Mouse (Mus musculus): ENCODE data around the gene Tmem235. TPM values are rescaled to one million over a fixed set of nuclear protein-coding genes. Genes with fewer than 3 reads are reported as not detected.

Gene Tmem235
- total and polyA plus RNA-seq, 3 experiments, result not detected

GRCm38 (mm10) chr11:117878892-117879291 is 18.3 kb downstream of the Tmem235 start:
- H3K4me3 ChIP-seq, result no peak overlapping the region
- no peaks in the 10 kb centered on the region for H3K27me3 ChIP-seq (ENCODE audit: control insufficient read depth, insufficient read depth, low read length)
- intact Hi-C loops (cut with DNase I), result no loop called here
- WGBS, result 56% methylated on average over 8 of the region's 8 CpGs
- DNase-seq, result no peak
- peaks cover 11% of the 10 kb centered on the region for H3K4me1 ChIP-seq (ENCODE audit: control insufficient read depth, insufficient read depth, low read length)
- no peak overlapping the region for H3K27ac ChIP-seq
- H3K9ac ChIP-seq (ENCODE audit: low read depth, low read length), result no peak overlapping the region
- H3K79me2 ChIP-seq (replicated peaks; ENCODE audit: control insufficient read depth, insufficient read depth, low read length), result no peaks in the 10 kb centered on the region
- TF ChIP-seq EP300 (IDR thresholded peaks at IDR 0.05; ENCODE audit: insufficient read depth, low read depth, low read length) (no peak), CTCF (IDR thresholded peaks at IDR 0.05) (no peak), POLR2A (IDR thresholded peaks at IDR 0.05; ENCODE audit: insufficient read depth, low read depth, low read length) (no peak)
- H3K36me3 ChIP-seq (ENCODE audit: control insufficient read depth, insufficient read depth, low read length), result no peaks in the 10 kb centered on the region

DNA sequence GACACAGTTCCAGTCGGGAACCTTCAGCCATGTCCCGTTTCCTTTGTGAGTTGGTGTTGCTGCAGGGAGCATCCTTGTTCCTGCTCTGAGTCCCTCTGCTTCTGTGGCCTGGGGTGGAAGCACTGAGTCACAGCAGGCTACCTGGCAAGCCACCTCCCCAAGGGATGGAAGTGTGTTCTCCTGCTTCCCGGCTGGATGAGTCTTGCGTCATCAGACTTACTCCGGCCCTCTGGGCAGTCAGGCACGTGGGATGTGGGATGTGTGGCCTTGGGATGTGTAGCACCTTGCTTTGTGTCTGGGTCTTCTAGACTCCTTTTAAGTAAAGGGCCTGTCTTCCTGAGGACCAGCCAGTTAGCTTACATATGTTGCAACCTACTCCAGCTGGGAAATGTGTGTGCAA is 19.1 kb downstream of the Tmem235 start:
- intact Hi-C loops (cut with DNase I), result no loop called here
- WGBS, result 79% methylated on average over 6 of the region's 6 CpGs
- H3K27ac ChIP-seq, result no peak overlapping the region
- H3K9ac ChIP-seq (ENCODE audit: low read depth, low read length), result no peak overlapping the region
- H3K79me2 ChIP-seq (replicated peaks; ENCODE audit: control insufficient read depth, insufficient read depth, low read length), result no peaks in the 10 kb centered on the region
- no peak overlapping the region for H3K4me3 ChIP-seq
- peaks cover 11% of the 10 kb centered on the region for H3K4me1 ChIP-seq (ENCODE audit: control insufficient read depth, insufficient read depth, low read length)
- no peak for TF ChIP-seq EP300 (IDR thresholded peaks at IDR 0.05; ENCODE audit: insufficient read depth, low read depth, low read length)
- no peak for TF ChIP-seq POLR2A (IDR thresholded peaks at IDR 0.05; ENCODE audit: insufficient read depth, low read depth, low read length)
- no peak for TF ChIP-seq CTCF (IDR thresholded peaks at IDR 0.05)
- no peaks in the 10 kb centered on the region for H3K27me3 ChIP-seq (ENCODE audit: control insufficient read depth, insufficient read depth, low read length)
- DNase-seq, result no peak
- no peaks in the 10 kb centered on the region for H3K36me3 ChIP-seq (ENCODE audit: control insufficient read depth, insufficient read depth, low read length)

DNA sequence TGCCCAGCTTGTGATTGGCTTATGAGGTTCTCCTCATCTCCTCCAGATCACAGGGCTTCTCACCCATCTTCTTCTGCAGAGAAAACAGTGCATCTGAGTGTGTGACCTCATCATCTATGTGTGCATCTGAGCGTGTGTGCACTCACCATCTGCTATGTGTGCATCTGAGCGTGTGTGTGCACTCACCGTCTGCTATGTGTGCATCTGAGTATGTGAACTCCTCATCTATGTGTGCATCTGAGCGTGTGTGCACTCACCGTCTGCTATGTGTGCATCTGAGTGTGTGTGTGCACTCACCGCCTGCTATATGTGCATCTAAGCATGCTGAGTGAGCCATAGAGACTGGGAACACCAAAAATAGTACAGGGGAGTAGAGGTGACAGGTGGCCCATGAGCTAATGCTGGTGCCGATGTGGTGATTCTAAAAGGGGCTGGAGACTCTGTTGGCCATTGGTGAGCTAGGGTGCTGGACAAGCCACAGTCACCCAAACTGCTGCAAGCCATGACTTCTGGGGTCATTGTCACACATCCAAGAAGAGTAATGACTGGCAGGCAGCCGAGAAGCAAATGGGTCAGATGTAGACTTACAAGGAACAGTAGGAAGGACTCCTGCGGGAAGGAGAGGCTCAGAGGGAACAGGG is 19.9 kb downstream of the Tmem235 start:
- 85% methylated on average over 9 of the region's 9 CpGs for WGBS
- no peaks in the 10 kb centered on the region for H3K79me2 ChIP-seq (replicated peaks; ENCODE audit: control insufficient read depth, insufficient read depth, low read length)
- H3K4me1 ChIP-seq (ENCODE audit: control insufficient read depth, insufficient read depth, low read length), result peaks cover 11% of the 10 kb centered on the region
- H3K9ac ChIP-seq (ENCODE audit: low read depth, low read length), result no peak overlapping the region
- intact Hi-C loops (cut with DNase I), result no loop called here
- H3K36me3 ChIP-seq (ENCODE audit: control insufficient read depth, insufficient read depth, low read length), result no peaks in the 10 kb centered on the region
- no peak for DNase-seq
- no peaks in the 10 kb centered on the region for H3K27me3 ChIP-seq (ENCODE audit: control insufficient read depth, insufficient read depth, low read length)
- no peak for TF ChIP-seq POLR2A (IDR thresholded peaks at IDR 0.05; ENCODE audit: insufficient read depth, low read depth, low read length)
- no peak for TF ChIP-seq EP300 (IDR thresholded peaks at IDR 0.05; ENCODE audit: insufficient read depth, low read depth, low read length)
- TF ChIP-seq CTCF (IDR thresholded peaks at IDR 0.05), result no peak
- H3K27ac ChIP-seq, result no peak overlapping the region
- H3K4me3 ChIP-seq, result no peak overlapping the region

DNA sequence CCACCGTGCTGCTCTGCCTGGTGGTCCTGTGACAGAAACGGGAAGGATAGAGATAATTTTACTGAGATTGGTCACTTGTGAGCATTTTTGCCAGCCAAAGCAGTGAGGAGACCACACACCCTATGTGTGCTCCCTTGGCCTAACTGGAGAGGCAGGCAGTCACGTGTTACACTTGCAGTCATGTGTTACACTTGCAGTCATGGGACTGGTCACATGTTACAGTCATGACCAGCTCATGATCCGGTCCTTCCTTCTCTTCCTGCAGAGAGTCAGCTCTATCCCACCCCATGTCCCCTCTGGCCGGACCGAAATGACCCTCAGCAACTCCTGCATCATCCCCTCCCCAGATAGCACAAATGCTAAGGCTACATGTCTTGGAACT is 20.4 kb downstream of the Tmem235 start:
- H3K4me1 ChIP-seq (ENCODE audit: control insufficient read depth, insufficient read depth, low read length), result peaks cover 11% of the 10 kb centered on the region
- no peaks in the 10 kb centered on the region for H3K27me3 ChIP-seq (ENCODE audit: control insufficient read depth, insufficient read depth, low read length)
- WGBS, result 76% methylated on average over 6 of the region's 6 CpGs
- DNase-seq, result no peak
- no peaks in the 10 kb centered on the region for H3K36me3 ChIP-seq (ENCODE audit: control insufficient read depth, insufficient read depth, low read length)
- H3K27ac ChIP-seq, result no peak overlapping the region
- no peak overlapping the region for H3K9ac ChIP-seq (ENCODE audit: low read depth, low read length)
- TF ChIP-seq EP300 (IDR thresholded peaks at IDR 0.05; ENCODE audit: insufficient read depth, low read depth, low read length) (no peak), POLR2A (IDR thresholded peaks at IDR 0.05; ENCODE audit: insufficient read depth, low read depth, low read length) (no peak), CTCF (IDR thresholded peaks at IDR 0.05) (no peak)
- H3K4me3 ChIP-seq, result no peak overlapping the region
- intact Hi-C loops (cut with DNase I), result no loop called here
- no peaks in the 10 kb centered on the region for H3K79me2 ChIP-seq (replicated peaks; ENCODE audit: control insufficient read depth, insufficient read depth, low read length)

DNA sequence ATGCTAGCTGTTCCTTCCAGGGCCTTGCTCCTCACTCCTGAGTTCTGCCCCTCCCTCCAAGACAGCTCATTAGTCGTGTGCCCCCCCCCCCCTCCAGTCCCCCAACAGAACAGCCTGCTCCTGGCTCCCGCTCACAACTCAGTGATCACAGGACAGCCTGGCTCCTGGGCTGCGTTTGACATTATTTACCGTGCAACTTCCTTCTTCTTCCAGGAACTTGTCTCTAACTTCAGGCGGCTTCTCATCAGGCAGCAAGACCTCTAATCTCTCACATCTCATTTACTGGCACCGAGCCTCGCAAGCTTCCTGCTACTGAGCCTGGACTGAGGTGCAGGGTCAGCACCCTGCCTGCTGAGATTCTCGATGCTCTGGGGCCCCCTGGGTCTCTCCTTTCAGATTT is 21.2 kb downstream of the Tmem235 start:
- Histone ChIP-seq H3K9ac (ENCODE audit: low read depth, low read length) (no peak overlapping the region), H3K4me1 (ENCODE audit: control insufficient read depth, insufficient read depth, low read length) (peaks cover 11% of the 10 kb centered on the region)

DNA sequence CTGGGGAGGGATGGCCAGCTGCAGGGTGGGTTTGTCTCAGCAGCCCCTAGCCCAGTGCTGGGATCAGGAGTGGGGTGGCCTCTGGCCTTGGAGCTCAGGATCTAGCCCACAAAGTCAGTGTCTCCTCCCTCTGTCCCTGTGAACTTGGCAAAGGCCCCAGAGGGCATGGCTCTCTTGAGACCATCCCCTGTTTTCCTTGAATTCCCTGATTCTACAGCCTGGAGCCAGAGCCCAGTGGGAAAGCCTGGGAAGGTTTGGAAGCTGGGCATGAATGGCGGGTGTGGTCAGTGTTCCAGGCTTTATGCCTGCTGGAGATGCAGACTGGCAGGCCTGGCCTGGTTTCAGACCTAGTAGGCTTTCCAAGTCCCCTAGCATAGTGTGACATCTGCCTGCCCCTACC is 21.7 kb downstream of the Tmem235 start:
- no peak for DNase-seq
- Histone ChIP-seq H3K9ac (ENCODE audit: low read depth, low read length) (no peak overlapping the region), H3K27me3 (ENCODE audit: control insufficient read depth, insufficient read depth, low read length) (no peaks in the 10 kb centered on the region), H3K27ac (no peak overlapping the region), H3K36me3 (ENCODE audit: control insufficient read depth, insufficient read depth, low read length) (no peaks in the 10 kb centered on the region), H3K4me3 (no peak overlapping the region), H3K79me2 (replicated peaks; ENCODE audit: control insufficient read depth, insufficient read depth, low read length) (no peaks in the 10 kb centered on the region), H3K4me1 (ENCODE audit: control insufficient read depth, insufficient read depth, low read length) (peaks cover 11% of the 10 kb centered on the region)
- WGBS, result 72% methylated on average over 1 of the region's 1 CpGs
- TF ChIP-seq POLR2A (IDR thresholded peaks at IDR 0.05; ENCODE audit: insufficient read depth, low read depth, low read length) (no peak), CTCF (IDR thresholded peaks at IDR 0.05) (no peak), EP300 (IDR thresholded peaks at IDR 0.05; ENCODE audit: insufficient read depth, low read depth, low read length) (no peak)
- intact Hi-C loops (cut with DNase I), result no loop called here

More for the DNA sequence above, 21.2 kb downstream of the Tmem235 start:
- H3K27ac ChIP-seq, result no peak overlapping the region
- DNase-seq, result peak; percentile 42 to 54
- WGBS, result 18% methylated on average over 8 of the region's 8 CpGs
- no peaks in the 10 kb centered on the region for H3K79me2 ChIP-seq (replicated peaks; ENCODE audit: control insufficient read depth, insufficient read depth, low read length)
- H3K4me3 ChIP-seq, result no peak overlapping the region
- intact Hi-C loops (cut with DNase I), result no loop called here
- H3K27me3 ChIP-seq (ENCODE audit: control insufficient read depth, insufficient read depth, low read length), result no peaks in the 10 kb centered on the region
- no peaks in the 10 kb centered on the region for H3K36me3 ChIP-seq (ENCODE audit: control insufficient read depth, insufficient read depth, low read length)
- TF ChIP-seq POLR2A (IDR thresholded peaks at IDR 0.05; ENCODE audit: insufficient read depth, low read depth, low read length) (no peak), CTCF (IDR thresholded peaks at IDR 0.05) (no peak), EP300 (IDR thresholded peaks at IDR 0.05; ENCODE audit: insufficient read depth, low read depth, low read length) (no peak)
